11 mouse cellular contexts compared by ENCODE assay signal in the genomic region with DNA sequence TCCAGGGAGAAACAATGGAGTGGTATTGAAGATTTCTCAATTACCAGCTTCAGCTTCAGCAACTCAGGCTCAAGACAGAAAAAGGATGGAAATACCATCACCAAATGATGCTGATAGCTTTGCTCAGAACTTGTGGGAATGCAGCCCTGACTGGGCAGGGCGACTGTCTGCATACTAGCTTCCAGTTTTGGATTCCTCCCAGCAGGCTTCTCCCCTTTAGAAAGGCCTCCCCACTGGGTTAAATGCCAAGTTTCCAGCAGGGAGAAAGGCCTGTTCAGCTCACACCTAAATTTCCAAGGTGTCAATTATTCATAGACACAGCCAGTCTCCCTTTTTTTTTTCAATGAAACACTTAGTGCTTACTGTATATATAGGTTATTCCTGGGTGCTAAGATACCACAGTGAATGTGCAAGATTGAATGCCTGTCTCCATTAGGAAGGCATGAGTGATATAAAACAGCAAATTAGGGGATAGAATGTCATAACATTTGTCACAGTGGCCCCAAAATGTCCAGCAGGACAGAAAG.
DNase-seq lines count a peak whose midpoint lies in the region; ATAC-seq lines count a peak whose summit lies in the region.
"Had no signal": no experiment of that assay in that cellular context is flagged by ENCODE, and none has a peak within 500 bp of the region (broad histone marks: within the 10 kb centered on the region; RNA-seq: fewer than 3 reads in every experiment).

No protein-coding gene starts in this region.

- H3K36me3 ChIP-seq in heart, embryonic 16.5 days (ENCODE audit: control insufficient read depth, insufficient read depth), result no peaks in the 10 kb centered on the region
- H3K36me3 ChIP-seq in heart, embryonic 11.5 days (ENCODE audit: control insufficient read depth, insufficient read depth, low read length), result no peaks in the 10 kb centered on the region
- H3K36me3 ChIP-seq in neural tube, embryonic 14.5 days (ENCODE audit: control insufficient read depth, insufficient read depth, low read length), result no peaks in the 10 kb centered on the region
- no peaks in the 10 kb centered on the region for H3K36me3 ChIP-seq in limb, embryonic 15.5 days
- H3K36me3 ChIP-seq: embryonic facial prominence, embryonic 12.5 days; liver, embryonic 13.5 days had no signal

- DNase-seq in neural tube, embryonic 10.5 days (ENCODE audit: extremely low spot score, low spot score), result no peak
- peak; percentile 27 for DNase-seq in brain, adult 2 months (ENCODE audit: low read depth, low spot score)
- DNase-seq: adrenal gland, adult 8-10 months; liver, embryonic 13.5 days had no signal

- no peak overlapping the region for H3K9ac ChIP-seq in heart, embryonic 16.5 days (ENCODE audit: low read length)
- no peak overlapping the region for H3K9ac ChIP-seq in heart, embryonic 11.5 days (ENCODE audit: low read depth, low read length)
- H3K9ac ChIP-seq in neural tube, embryonic 14.5 days (replicated peaks; ENCODE audit: low read depth, low read length), result no peak overlapping the region
- H3K9ac ChIP-seq in limb, embryonic 15.5 days, result no peak overlapping the region
- H3K9ac ChIP-seq: embryonic facial prominence, embryonic 12.5 days; liver, embryonic 13.5 days had no signal

- H3K4me2 ChIP-seq in heart, embryonic 16.5 days (ENCODE audit: low read depth, low read length), result no peak overlapping the region
- H3K4me2 ChIP-seq in heart, embryonic 11.5 days, result no peak overlapping the region
- no peak overlapping the region for H3K4me2 ChIP-seq in neural tube, embryonic 14.5 days (ENCODE audit: low read depth, low read length)
- H3K4me2 ChIP-seq in limb, embryonic 15.5 days, result no peak overlapping the region
- H3K4me2 ChIP-seq: embryonic facial prominence, embryonic 12.5 days; liver, embryonic 13.5 days had no signal

- no peak overlapping the region for H3K4me3 ChIP-seq in heart, embryonic 16.5 days (ENCODE audit: low read length)
- H3K4me3 ChIP-seq in heart, embryonic 11.5 days (ENCODE audit: low read depth, low read length), result no peak overlapping the region
- H3K4me3 ChIP-seq in neural tube, embryonic 14.5 days (ENCODE audit: low read depth, low read length), result no peak overlapping the region
- H3K4me3 ChIP-seq in limb, embryonic 15.5 days, result no peak overlapping the region
- H3K4me3 ChIP-seq: embryonic facial prominence, embryonic 12.5 days; liver, embryonic 13.5 days had no signal

- H3K27me3 ChIP-seq in heart, embryonic 16.5 days (ENCODE audit: control insufficient read depth, insufficient read depth, low read length), result no peaks in the 10 kb centered on the region
- H3K27me3 ChIP-seq in heart, embryonic 11.5 days (ENCODE audit: control insufficient read depth, insufficient read depth, low read length), result no peaks in the 10 kb centered on the region
- H3K27me3 ChIP-seq in neural tube, embryonic 14.5 days (ENCODE audit: control insufficient read depth, insufficient read depth, low read length), result no peaks in the 10 kb centered on the region
- H3K27me3 ChIP-seq in limb, embryonic 15.5 days, result no peaks in the 10 kb centered on the region
- H3K27me3 ChIP-seq: embryonic facial prominence, embryonic 12.5 days; liver, embryonic 13.5 days had no signal

- H3K9me3 ChIP-seq in heart, embryonic 16.5 days (replicated peaks; ENCODE audit: control insufficient read depth, low read length), result no peaks in the 10 kb centered on the region
- no peaks in the 10 kb centered on the region for H3K9me3 ChIP-seq in heart, embryonic 11.5 days (replicated peaks; ENCODE audit: control insufficient read depth, low read length)
- no peaks in the 10 kb centered on the region for H3K9me3 ChIP-seq in neural tube, embryonic 14.5 days (ENCODE audit: control insufficient read depth, low read length)
- no peaks in the 10 kb centered on the region for H3K9me3 ChIP-seq in limb, embryonic 15.5 days
- H3K9me3 ChIP-seq: embryonic facial prominence, embryonic 12.5 days; liver, embryonic 13.5 days had no signal

- ATAC-seq in heart, embryonic 16.5 days (replicated peaks; ENCODE audit: extremely low read depth, insufficient read depth, low FRiP score), result peak; percentile 70
- no peak for ATAC-seq in heart, embryonic 11.5 days (replicated peaks; ENCODE audit: insufficient number of reproducible peaks, low FRiP score, low TSS enrichment)
- peak; percentile 47; the same call in 1 of the 2 replicates for ATAC-seq in neural tube, embryonic 14.5 days (ENCODE audit: low read depth)
- no peak for ATAC-seq in limb, embryonic 15.5 days (ENCODE audit: insufficient number of reproducible peaks, low FRiP score, low TSS enrichment, low read depth)
- ATAC-seq in megakaryocyte, adult 5-6 weeks (ENCODE audit: poor library complexity, severe bottlenecking), result no peak

- peak overlapping the region; percentile 70 for H3K27ac ChIP-seq in heart, embryonic 16.5 days (ENCODE audit: low read length)
- no peak overlapping the region for H3K27ac ChIP-seq in heart, embryonic 11.5 days (ENCODE audit: low read depth, low read length)
- H3K27ac ChIP-seq in neural tube, embryonic 14.5 days (ENCODE audit: low read depth, low read length), result no peak overlapping the region
- 0 out of 2 replicates have a peak overlapping the region, but pooled peaks have one; percentile 23 for H3K27ac ChIP-seq in limb, embryonic 15.5 days
- H3K27ac ChIP-seq: embryonic facial prominence, embryonic 12.5 days; liver, embryonic 13.5 days; macrophage had no signal

- WGBS in heart, embryonic 16.5 days, result 0% methylated on average over 1 of the region's 1 CpGs
- WGBS in heart, embryonic 11.5 days (ENCODE audit: insufficient replicate concordance), result 32% methylated on average over 1 of the region's 1 CpGs
- 22% methylated on average over 1 of the region's 1 CpGs for WGBS in neural tube, embryonic 14.5 days
- 18% methylated on average over 1 of the region's 1 CpGs for WGBS in limb, embryonic 15.5 days

- peaks cover 18% of the 10 kb centered on the region for H3K4me1 ChIP-seq in heart, embryonic 16.5 days (ENCODE audit: control insufficient read depth, insufficient read depth, low read length)
- H3K4me1 ChIP-seq in heart, embryonic 11.5 days (ENCODE audit: control insufficient read depth, insufficient read depth, low read length), result no peaks in the 10 kb centered on the region
- no peaks in the 10 kb centered on the region for H3K4me1 ChIP-seq in neural tube, embryonic 14.5 days (ENCODE audit: control insufficient read depth, insufficient read depth, low read length)
- 0 out of 2 replicates have a peak, but pooled peaks cover 9% of the 10 kb centered on the region for H3K4me1 ChIP-seq in limb, embryonic 15.5 days
- H3K4me1 ChIP-seq: embryonic facial prominence, embryonic 12.5 days; liver, embryonic 13.5 days had no signal

Comparison
In these comparisons a context has a peak if more than half of its experiments do, and no peak if none do; other contexts are left out.
1. ATAC-seq: peak in heart, embryonic 16.5 days (single experiment) and neural tube, embryonic 14.5 days (single experiment); none in heart, embryonic 11.5 days (single experiment), limb, embryonic 15.5 days (single experiment) and megakaryocyte, adult 5-6 weeks (single experiment).
2. H3K27ac ChIP-seq: peak in heart, embryonic 16.5 days (single experiment) and limb, embryonic 15.5 days (single experiment); none in heart, embryonic 11.5 days (single experiment) and neural tube, embryonic 14.5 days (single experiment).